Mouse (Mus musculus): ENCODE results near the gene Fez1. TPM values are rescaled to one million over a fixed set of nuclear protein-coding genes. Genes with fewer than 3 reads are reported as not detected.

The Fez1 gene
- polyA plus RNA-seq (2015; fragmentation: Nextera tagmentation; extraction: Ambion mirVana) = 552 and 573 TPM in 2 replicates

GRCm38 (mm10) chr9:36821644-36822000 is at the start of gene Fez1:
Fez1 (plus strand) TSS chr9:36821864.
- ATAC-seq = peak; percentile 97
- H3K4me1 ChIP-seq (ENCODE audit: control insufficient read depth, insufficient read depth, low read depth, low read length) = peaks cover 12% of the 10 kb centered on the region
- peak within 1 kb of the TSS; percentile 28 for H3K4me3 ChIP-seq (ENCODE audit: low read length)
- H3K27ac ChIP-seq (ENCODE audit: low read depth, low read length) = peak within 1 kb of the TSS; percentile 88
- H3K27me3 ChIP-seq (replicated peaks; ENCODE audit: control insufficient read depth, insufficient read depth, low read length) = no peaks in the 10 kb centered on the region
- no peaks in the 10 kb centered on the region for H3K9me3 ChIP-seq (ENCODE audit: control insufficient read depth, low read length)
- H3K9ac ChIP-seq (ENCODE audit: low read depth, low read length) = peak within 1 kb of the TSS; percentile 45; the same call in 1 of the 2 replicates
- no peaks in the 10 kb centered on the region for H3K36me3 ChIP-seq (ENCODE audit: control insufficient read depth, insufficient read depth, low read length)
- peak within 1 kb of the TSS; percentile 52 for H3K4me2 ChIP-seq (ENCODE audit: low read length)
- 0% methylated on average over 8 of the region's 8 CpGs for WGBS

- no peak for ATAC-seq
- H3K9me3 ChIP-seq (ENCODE audit: control insufficient read depth, low read length) = no peaks in the 10 kb centered on the region
- no peak overlapping the region for H3K27ac ChIP-seq (ENCODE audit: low read depth, low read length)
- H3K4me1 ChIP-seq (ENCODE audit: control insufficient read depth, insufficient read depth, low read depth, low read length) = no peaks in the 10 kb centered on the region
- peaks cover 48% of the 10 kb centered on the region for H3K36me3 ChIP-seq (ENCODE audit: control insufficient read depth, insufficient read depth, low read length)
- H3K4me2 ChIP-seq (ENCODE audit: low read length) = no peak overlapping the region
- no peak overlapping the region for H3K9ac ChIP-seq (ENCODE audit: low read depth, low read length)
- WGBS = 94% methylated on average over 2 of the region's 2 CpGs
- H3K27me3 ChIP-seq (replicated peaks; ENCODE audit: control insufficient read depth, insufficient read depth, low read length) = no peaks in the 10 kb centered on the region
- H3K4me3 ChIP-seq (ENCODE audit: low read length) = no peak overlapping the region
Observed at GRCm38 (mm10) chr9:36783921-36784320, 37.7 kb upstream of the Fez1 start.

- whole genome bisulfite sequencing = 97% methylated on average over 3 of the region's 3 CpGs
- Histone ChIP-seq H3K9ac (ENCODE audit: low read depth, low read length) (no peak overlapping the region), H3K27ac (ENCODE audit: low read depth, low read length) (no peak overlapping the region), H3K9me3 (ENCODE audit: control insufficient read depth, low read length) (no peaks in the 10 kb centered on the region), H3K27me3 (replicated peaks; ENCODE audit: control insufficient read depth, insufficient read depth, low read length) (no peaks in the 10 kb centered on the region), H3K36me3 (ENCODE audit: control insufficient read depth, insufficient read depth, low read length) (peaks cover 28% of the 10 kb centered on the region), H3K4me2 (ENCODE audit: low read length) (no peak overlapping the region), H3K4me3 (ENCODE audit: low read length) (no peak overlapping the region), H3K4me1 (ENCODE audit: control insufficient read depth, insufficient read depth, low read depth, low read length) (peaks cover 11% of the 10 kb centered on the region)
- ATAC-seq = no peak
Observed at GRCm38 (mm10) chr9:36792191-36792590, 29.5 kb upstream of the Fez1 start.

- Histone ChIP-seq H3K4me2 (ENCODE audit: low read length) (no peak overlapping the region), H3K9me3 (ENCODE audit: control insufficient read depth, low read length) (no peaks in the 10 kb centered on the region), H3K27ac (ENCODE audit: low read depth, low read length) (no peak overlapping the region), H3K4me3 (ENCODE audit: low read length) (no peak overlapping the region), H3K9ac (ENCODE audit: low read depth, low read length) (no peak overlapping the region), H3K27me3 (replicated peaks; ENCODE audit: control insufficient read depth, insufficient read depth, low read length) (no peaks in the 10 kb centered on the region), H3K4me1 (ENCODE audit: control insufficient read depth, insufficient read depth, low read depth, low read length) (peaks cover 11% of the 10 kb centered on the region), H3K36me3 (ENCODE audit: control insufficient read depth, insufficient read depth, low read length) (peaks cover 12% of the 10 kb centered on the region)
- WGBS = 76% methylated on average over 2 of the region's 2 CpGs
- ATAC-seq = no peak
Observed at GRCm38 (mm10) chr9:36794487-36794886, 27.2 kb upstream of the Fez1 start.

- H3K36me3 ChIP-seq (ENCODE audit: control insufficient read depth, insufficient read depth, low read length) = peaks cover 4% of the 10 kb centered on the region; the same call in 1 of the 2 replicates
- 76% methylated on average over 1 of the region's 1 CpGs for WGBS
- H3K27ac ChIP-seq (ENCODE audit: low read depth, low read length) = no peak overlapping the region
- H3K4me1 ChIP-seq (ENCODE audit: control insufficient read depth, insufficient read depth, low read depth, low read length) = peaks cover 11% of the 10 kb centered on the region
- no peak for ATAC-seq
- H3K9ac ChIP-seq (ENCODE audit: low read depth, low read length) = no peak overlapping the region
- H3K4me2 ChIP-seq (ENCODE audit: low read length) = peak overlapping the region; percentile 73
- no peaks in the 10 kb centered on the region for H3K27me3 ChIP-seq (replicated peaks; ENCODE audit: control insufficient read depth, insufficient read depth, low read length)
- H3K4me3 ChIP-seq (ENCODE audit: low read length) = no peak overlapping the region
- no peaks in the 10 kb centered on the region for H3K9me3 ChIP-seq (ENCODE audit: control insufficient read depth, low read length)
Observed at GRCm38 (mm10) chr9:36795556-36795955, 26.1 kb upstream of the Fez1 start.

- no peak for ATAC-seq
- 0 out of 2 replicates have a peak, but pooled peaks cover 2% of the 10 kb centered on the region for H3K36me3 ChIP-seq (ENCODE audit: control insufficient read depth, insufficient read depth, low read length)
- H3K27me3 ChIP-seq (replicated peaks; ENCODE audit: control insufficient read depth, insufficient read depth, low read length) = no peaks in the 10 kb centered on the region
- peak overlapping the region; percentile 86 for H3K9ac ChIP-seq (ENCODE audit: low read depth, low read length)
- 17% methylated on average over 5 of the region's 5 CpGs for WGBS
- peaks cover 11% of the 10 kb centered on the region for H3K4me1 ChIP-seq (ENCODE audit: control insufficient read depth, insufficient read depth, low read depth, low read length)
- H3K27ac ChIP-seq (ENCODE audit: low read depth, low read length) = no peak overlapping the region
- peak overlapping the region; percentile 71 for H3K4me3 ChIP-seq (ENCODE audit: low read length)
- H3K4me2 ChIP-seq (ENCODE audit: low read length) = peak overlapping the region; percentile 73
- H3K9me3 ChIP-seq (ENCODE audit: control insufficient read depth, low read length) = no peaks in the 10 kb centered on the region
Observed at GRCm38 (mm10) chr9:36796224-36796623, 25.4 kb upstream of the Fez1 start.

GRCm38 (mm10) chr9:36796781-36797555 is 24.7 kb upstream of the Fez1 start, which contains the start of gene Ei24:
Ei24 (minus strand) TSS chr9:36797393.
- Histone ChIP-seq H3K27ac (ENCODE audit: low read depth, low read length) (peak within 1 kb of the TSS; percentile 56), H3K27me3 (replicated peaks; ENCODE audit: control insufficient read depth, insufficient read depth, low read length) (no peaks in the 10 kb centered on the region), H3K4me3 (ENCODE audit: low read length) (peak within 1 kb of the TSS; percentile 71), H3K9ac (ENCODE audit: low read depth, low read length) (peak within 1 kb of the TSS; percentile 86), H3K9me3 (ENCODE audit: control insufficient read depth, low read length) (no peaks in the 10 kb centered on the region), H3K36me3 (ENCODE audit: control insufficient read depth, insufficient read depth, low read length) (0 out of 2 replicates have a peak, but pooled peaks cover 2% of the 10 kb centered on the region), H3K4me1 (ENCODE audit: control insufficient read depth, insufficient read depth, low read depth, low read length) (peaks cover 11% of the 10 kb centered on the region), H3K4me2 (ENCODE audit: low read length) (peak within 1 kb of the TSS; percentile 73)
- peak; percentile 99 for ATAC-seq
- under 1% methylated on average over 60 of the region's 66 CpGs for WGBS

GRCm38 (mm10) chr9:36801961-36802360 is 19.7 kb upstream of the Fez1 start:
- no peak overlapping the region for H3K27ac ChIP-seq (ENCODE audit: low read depth, low read length)
- H3K36me3 ChIP-seq (ENCODE audit: control insufficient read depth, insufficient read depth, low read length) = no peaks in the 10 kb centered on the region
- no peak overlapping the region for H3K4me2 ChIP-seq (ENCODE audit: low read length)
- no peaks in the 10 kb centered on the region for H3K4me1 ChIP-seq (ENCODE audit: control insufficient read depth, insufficient read depth, low read depth, low read length)
- WGBS = 90% methylated on average over 2 of the region's 2 CpGs
- no peak overlapping the region for H3K4me3 ChIP-seq (ENCODE audit: low read length)
- ATAC-seq = no peak
- no peaks in the 10 kb centered on the region for H3K27me3 ChIP-seq (replicated peaks; ENCODE audit: control insufficient read depth, insufficient read depth, low read length)
- H3K9me3 ChIP-seq (ENCODE audit: control insufficient read depth, low read length) = no peaks in the 10 kb centered on the region
- H3K9ac ChIP-seq (ENCODE audit: low read depth, low read length) = no peak overlapping the region

- Histone ChIP-seq H3K9me3 (ENCODE audit: control insufficient read depth, low read length) (no peaks in the 10 kb centered on the region), H3K27me3 (replicated peaks; ENCODE audit: control insufficient read depth, insufficient read depth, low read length) (no peaks in the 10 kb centered on the region), H3K9ac (ENCODE audit: low read depth, low read length) (no peak overlapping the region), H3K4me2 (ENCODE audit: low read length) (no peak overlapping the region), H3K4me3 (ENCODE audit: low read length) (no peak overlapping the region), H3K27ac (ENCODE audit: low read depth, low read length) (no peak overlapping the region), H3K4me1 (ENCODE audit: control insufficient read depth, insufficient read depth, low read depth, low read length) (no peaks in the 10 kb centered on the region), H3K36me3 (ENCODE audit: control insufficient read depth, insufficient read depth, low read length) (no peaks in the 10 kb centered on the region)
- 78% methylated on average over 3 of the region's 3 CpGs for WGBS
- ATAC-seq = no peak
Observed at GRCm38 (mm10) chr9:36802951-36803350, 18.7 kb upstream of the Fez1 start.
